Comparison of ENCODE assay signal across 17 mouse cellular contexts in genomic region chr3:138560886-138561285, GRCm38 (mm10). TPM values are rescaled to one million over a fixed set of nuclear protein-coding genes. Genes with fewer than 3 reads are reported as not detected.
DNase-seq lines count a peak whose midpoint lies in the region; ATAC-seq and TF ChIP-seq lines count a peak whose summit lies in the region.
"Had no signal": no experiment of that assay in that cellular context is flagged by ENCODE, and none has a peak within 500 bp of the region (broad histone marks: within the 10 kb centered on the region; RNA-seq: fewer than 3 reads in every experiment).

No protein-coding gene starts in this region.

- TF ChIP-seq EP300 in lung, postnatal 0 days (IDR thresholded peaks at IDR 0.05): no peak

- no peak for TF ChIP-seq POLR2A in lung, adult 2 months (IDR thresholded peaks at IDR 0.05; ENCODE audit: borderline replicate concordance, extremely low read depth, low read depth, low read length)

- H3K27me3 ChIP-seq in lung, postnatal 0 days (replicated peaks; ENCODE audit: insufficient read depth, low read length): no peaks in the 10 kb centered on the region
- H3K27me3 ChIP-seq: intestine, embryonic 15.5 days; Patski had no signal

- no peak overlapping the region for H3K27ac ChIP-seq in lung, postnatal 0 days (ENCODE audit: low read length)
- H3K27ac ChIP-seq: intestine, embryonic 15.5 days; liver, embryonic 14.5 days had no signal

- H3K4me2 ChIP-seq in lung, postnatal 0 days (replicated peaks; ENCODE audit: low read depth, low read length): no peak overlapping the region
- H3K4me2 ChIP-seq: intestine, embryonic 15.5 days had no signal

- H3K36me3 ChIP-seq in lung, postnatal 0 days (ENCODE audit: insufficient read depth, low read length): no peaks in the 10 kb centered on the region
- H3K36me3 ChIP-seq: intestine, embryonic 15.5 days had no signal

- H3K4me3 ChIP-seq in lung, postnatal 0 days (ENCODE audit: low read depth, low read length): no peak overlapping the region
- H3K4me3 ChIP-seq in lung, adult 2 months (replicated peaks; ENCODE audit: extremely low read depth, low read depth, low read length): no peak overlapping the region
- H3K4me3 ChIP-seq: intestine, embryonic 15.5 days; myocyte had no signal

- peak; percentile 46; the same call in 1 of the 2 replicates for ATAC-seq in lung, postnatal 0 days
- ATAC-seq: forebrain, postnatal 0 days; intestine, embryonic 15.5 days; Patski had no signal

- no peaks in the 10 kb centered on the region for H3K9me3 ChIP-seq in lung, postnatal 0 days (ENCODE audit: low read length)
- H3K9me3 ChIP-seq: intestine, embryonic 15.5 days had no signal

- peak; percentile 53 for DNase-seq in embryo, embryonic 10.5 days (ENCODE audit: low spot score)
- DNase-seq in embryo, embryonic 10 days (ENCODE audit: low spot score): no peak
- peak; percentile 50 for DNase-seq in lung, postnatal 0 days (ENCODE audit: low spot score)
- DNase-seq in lung, adult 2 months: no peak
- peak; percentile 27 for DNase-seq in embryo, embryonic 9.5 days (ENCODE audit: extremely low spot score)
- peak; percentile 61 for DNase-seq in mesoderm, embryonic 11.5 days (ENCODE audit: low read depth, low spot score)
- DNase-seq in adrenal gland, adult 18-20 months (ENCODE audit: low spot score in 2 of 2): no peak
- DNase-seq in spleen, postnatal 14 days (ENCODE audit: low spot score in 2 of 2): no peak
- DNase-seq: adrenal gland, postnatal 14 days; cerebellum, adult 11-12 months; cerebellum, postnatal 25 days; forebrain, postnatal 0 days; lung, postnatal 36 days had no signal

- H3K9ac ChIP-seq in lung, postnatal 0 days (replicated peaks; ENCODE audit: low read depth): no peak overlapping the region
- H3K9ac ChIP-seq: forebrain, postnatal 0 days; intestine, embryonic 15.5 days; liver, embryonic 14.5 days had no signal

- no peaks in the 10 kb centered on the region for H3K4me1 ChIP-seq in lung, postnatal 0 days (ENCODE audit: insufficient read depth, low read depth, low read length)
- H3K4me1 ChIP-seq in lung, adult 2 months (ENCODE audit: control insufficient read depth, insufficient read depth, low read length): no peaks in the 10 kb centered on the region
- H3K4me1 ChIP-seq: intestine, embryonic 15.5 days had no signal

- 64% methylated on average over 3 of the region's 3 CpGs for WGBS in lung, postnatal 0 days
- WGBS in lung, adult 2 months: 75% methylated on average over 3 of the region's 3 CpGs

- TF ChIP-seq CTCF in lung, postnatal 0 days (IDR thresholded peaks at IDR 0.05): no peak
- no peak for TF ChIP-seq CTCF in lung, adult 2 months (IDR thresholded peaks at IDR 0.05; ENCODE audit: insufficient read depth, low read length)

RNA-seq across cellular contexts. Expression of gene Eif4e, which starts 34.9 kb away (rescaled TPM):
- 121 and 125 TPM in 2 replicates for polyA plus RNA-seq in lung, postnatal 0 days (2015; fragmentation: Nextera tagmentation; extraction: Ambion mirVana)
- polyA plus RNA-seq in lung, adult 2 months (2012; rRNA removed): 5.1 and 23.2 TPM in 2 replicates
- 100 to 1,000 TPM; 202 to 217 TPM for total RNA-seq in adrenal gland, adult 18-20 months (2021)

Comparison
In these comparisons a context has a peak if more than half of its experiments do, and no peak if none do; other contexts are left out.
1. DNase-seq: peak in embryo, embryonic 10.5 days (single experiment), lung, postnatal 0 days (single experiment), embryo, embryonic 9.5 days (single experiment) and mesoderm, embryonic 11.5 days (single experiment); none in embryo, embryonic 10 days (single experiment), lung, adult 2 months (single experiment), adrenal gland, adult 18-20 months (0 of 2) and spleen, postnatal 14 days (0 of 2).